Mouse (Mus musculus): ENCODE results near the gene Ahnak. TPM values are rescaled to one million over a fixed set of nuclear protein-coding genes. Genes with fewer than 3 reads are reported as not detected.

Gene Ahnak
- 21.6 and 22.2 TPM in 2 replicates for polyA plus RNA-seq (2014; fragmentation: Nextera tagmentation; extraction: Ambion mirVana)

DNA sequence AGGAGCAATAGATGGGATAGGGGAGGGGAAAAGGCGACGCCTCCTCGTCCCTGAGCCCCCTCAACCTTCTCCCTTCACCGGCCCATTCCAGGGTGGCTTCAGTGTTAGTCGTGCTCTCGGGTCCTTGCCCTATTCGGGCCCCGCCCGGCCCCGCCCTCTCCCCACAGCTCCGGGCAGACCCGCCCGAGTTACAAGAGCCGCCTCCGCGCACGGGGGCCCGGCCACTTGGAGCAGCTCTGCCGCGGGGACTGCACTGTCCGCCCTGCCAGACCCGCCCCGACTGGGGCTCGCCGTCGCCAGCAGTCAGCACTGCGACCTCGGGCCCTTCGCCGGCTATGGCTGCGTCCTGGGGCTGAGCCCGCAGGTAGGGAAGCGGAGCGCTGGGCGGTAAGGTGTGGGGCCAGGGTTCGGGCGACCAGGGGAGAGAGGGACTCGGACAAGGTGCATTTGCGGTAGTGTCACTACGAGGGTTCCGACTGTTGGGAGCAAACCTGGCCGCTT, at the start of gene Ahnak:
Ahnak (plus strand) TSS at position 219 of the 501 bp plus-strand sequence.
- Histone ChIP-seq H3K4me3 (ENCODE audit: low read depth, low read length) (peak within 1 kb of the TSS; percentile 75), H3K27me3 (replicated peaks; ENCODE audit: control insufficient read depth, insufficient read depth, low read length) (no peaks in the 10 kb centered on the region), H3K9me3 (ENCODE audit: control insufficient read depth, low read length) (no peaks in the 10 kb centered on the region), H3K4me2 (ENCODE audit: low read length) (peak within 1 kb of the TSS; percentile 68), H3K9ac (ENCODE audit: low read length) (peak within 1 kb of the TSS; percentile 82), H3K27ac (ENCODE audit: low read depth) (peak within 1 kb of the TSS; percentile 93), H3K4me1 (replicated peaks; ENCODE audit: control insufficient read depth, insufficient read depth, low read length) (peaks cover 57% of the 10 kb centered on the region), H3K36me3 (ENCODE audit: control insufficient read depth, insufficient read depth, low read length) (no peaks in the 10 kb centered on the region)
- peak; percentile 67 for ATAC-seq (replicated peaks; ENCODE audit: low FRiP score, low TSS enrichment, low read depth)
- under 1% methylated on average over 41 of the region's 42 CpGs for WGBS
- DNase-seq (ENCODE audit: low spot score), result peak; percentile 82

DNA sequence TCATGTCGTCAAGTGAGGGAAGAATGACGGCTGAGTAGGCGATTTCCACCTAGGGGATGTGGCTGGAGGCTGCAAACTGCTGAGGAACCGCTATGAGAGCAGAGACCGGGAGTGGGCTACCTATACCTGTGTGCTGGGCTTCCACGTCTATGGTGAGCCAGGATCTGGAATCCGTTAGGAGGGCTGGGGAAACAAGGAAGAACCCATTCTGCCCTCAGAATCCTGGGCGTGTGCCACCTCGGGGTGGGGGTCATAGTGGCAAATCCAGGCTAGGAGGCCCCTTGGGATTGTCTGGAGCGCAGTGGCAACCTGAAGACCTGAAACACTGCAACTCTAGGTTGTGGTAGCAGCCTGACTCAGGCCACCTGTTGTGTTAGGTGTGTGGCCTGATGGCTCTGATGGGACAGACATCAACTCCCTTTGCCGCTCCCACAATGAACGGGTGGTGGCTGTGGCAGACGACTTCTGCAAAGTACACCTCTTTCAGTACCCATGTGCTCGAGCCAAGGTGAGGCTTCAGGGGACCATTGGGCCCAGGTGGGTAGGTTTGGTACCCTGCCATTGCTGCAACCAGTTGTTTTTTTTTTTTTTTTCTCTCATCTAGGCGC, 48.5 kb upstream of the Ahnak start:
- no peak overlapping the region for H3K27ac ChIP-seq (ENCODE audit: low read depth)
- 80% methylated on average over 15 of the region's 15 CpGs for WGBS

DNA sequence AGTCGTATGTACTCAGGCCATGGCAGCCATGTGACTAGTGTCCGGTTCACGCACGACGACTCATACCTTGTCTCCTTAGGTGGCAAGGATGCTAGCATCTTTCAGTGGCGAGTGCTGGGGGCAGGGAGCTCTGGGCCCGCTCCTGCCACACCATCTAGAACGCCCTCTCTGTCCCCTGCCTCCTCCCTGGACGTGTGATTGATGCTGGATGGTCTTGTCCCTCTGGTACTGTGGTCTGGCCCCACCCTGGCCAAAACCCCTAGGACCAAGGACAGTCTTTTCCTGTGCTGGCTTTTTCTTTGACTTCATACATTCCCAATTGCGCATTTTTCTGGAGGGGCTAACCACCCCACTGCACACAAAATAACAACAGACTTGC, 48.0 kb upstream of the Ahnak start:
- WGBS, result 30% methylated on average over 10 of the region's 10 CpGs
- H3K9ac ChIP-seq (ENCODE audit: low read length), result peak overlapping the region; percentile 99
- peak overlapping the region; percentile 98 for H3K27ac ChIP-seq (ENCODE audit: low read depth)
- H3K27me3 ChIP-seq (replicated peaks; ENCODE audit: control insufficient read depth, insufficient read depth, low read length), result no peaks in the 10 kb centered on the region
- no peak for DNase-seq (ENCODE audit: low spot score)
- peaks cover 26% of the 10 kb centered on the region for H3K4me1 ChIP-seq (replicated peaks; ENCODE audit: control insufficient read depth, insufficient read depth, low read length)
- H3K36me3 ChIP-seq (ENCODE audit: control insufficient read depth, insufficient read depth, low read length), result peaks cover 48% of the 10 kb centered on the region
- ATAC-seq (replicated peaks; ENCODE audit: low FRiP score, low TSS enrichment, low read depth), result peak; percentile 9
- no peaks in the 10 kb centered on the region for H3K9me3 ChIP-seq (ENCODE audit: control insufficient read depth, low read length)
- H3K4me3 ChIP-seq (ENCODE audit: low read depth, low read length), result peak overlapping the region; percentile 98
- H3K4me2 ChIP-seq (ENCODE audit: low read length), result peak overlapping the region; percentile 75

More for the DNA sequence above, 48.5 kb upstream of the Ahnak start:
- Histone ChIP-seq H3K4me1 (replicated peaks; ENCODE audit: control insufficient read depth, insufficient read depth, low read length) (peaks cover 26% of the 10 kb centered on the region), H3K27me3 (replicated peaks; ENCODE audit: control insufficient read depth, insufficient read depth, low read length) (no peaks in the 10 kb centered on the region), H3K9me3 (ENCODE audit: control insufficient read depth, low read length) (no peaks in the 10 kb centered on the region), H3K36me3 (ENCODE audit: control insufficient read depth, insufficient read depth, low read length) (peaks cover 46% of the 10 kb centered on the region), H3K4me3 (ENCODE audit: low read depth, low read length) (0 out of 2 replicates have a peak overlapping the region, but pooled peaks have one; percentile 98), H3K4me2 (ENCODE audit: low read length) (peak overlapping the region; percentile 75), H3K9ac (ENCODE audit: low read length) (peak overlapping the region; percentile 99)
- ATAC-seq (replicated peaks; ENCODE audit: low FRiP score, low TSS enrichment, low read depth), result no peak
- no peak for DNase-seq (ENCODE audit: low spot score)

DNA sequence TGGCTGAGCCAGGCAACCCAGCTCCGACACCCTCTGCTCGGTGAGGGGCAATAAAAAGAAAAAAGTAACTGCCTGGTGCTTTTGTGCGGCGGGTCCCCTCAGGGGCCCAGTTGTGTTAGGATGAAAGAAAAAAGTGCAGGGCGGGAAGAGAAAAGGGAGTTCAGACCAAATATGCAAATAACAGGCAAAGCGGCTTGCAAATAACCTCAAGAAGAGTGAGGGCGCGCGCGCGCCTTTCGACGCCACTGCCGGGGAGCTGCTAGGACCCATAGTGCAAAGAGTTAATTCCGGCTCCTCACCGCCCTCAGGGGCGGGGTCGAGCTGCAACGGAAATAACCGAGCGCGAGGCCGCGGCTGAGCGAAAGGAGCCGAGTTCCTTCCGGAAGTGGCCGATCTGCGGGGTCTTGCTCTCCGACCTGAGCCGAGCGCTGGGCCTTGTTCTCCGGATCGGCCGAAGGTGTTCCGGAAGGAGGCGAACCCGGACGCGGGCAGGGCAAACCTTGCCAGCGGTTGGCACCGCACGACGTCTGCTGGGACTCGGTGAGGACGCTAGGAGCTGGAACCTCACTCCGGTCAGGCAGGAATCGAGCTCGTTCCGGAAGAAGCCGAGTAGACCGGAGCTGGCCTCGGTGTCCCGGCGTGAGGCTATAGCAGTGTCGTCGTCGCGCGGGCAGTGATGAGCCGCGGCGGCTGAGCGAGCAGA, 47.4 kb upstream of the Ahnak start, which contains the start of gene Mta2:
Mta2 (plus strand) TSS at position 361 of the 703 bp plus-strand sequence.
- DNase-seq (ENCODE audit: low spot score) (peak; percentile 97), ATAC-seq (replicated peaks; ENCODE audit: low FRiP score, low TSS enrichment, low read depth) (peak; percentile 91)
- H3K4me2 ChIP-seq (ENCODE audit: low read length), result peak within 1 kb of the TSS; percentile 75
- under 1% methylated on average over 64 of the region's 64 CpGs for WGBS
- H3K9ac ChIP-seq (ENCODE audit: low read length), result peak within 1 kb of the TSS; percentile 99
- H3K9me3 ChIP-seq (ENCODE audit: control insufficient read depth, low read length), result no peaks in the 10 kb centered on the region
- peak within 1 kb of the TSS; percentile 98 for H3K4me3 ChIP-seq (ENCODE audit: low read depth, low read length)
- H3K36me3 ChIP-seq (ENCODE audit: control insufficient read depth, insufficient read depth, low read length), result peaks cover 48% of the 10 kb centered on the region
- peaks cover 26% of the 10 kb centered on the region for H3K4me1 ChIP-seq (replicated peaks; ENCODE audit: control insufficient read depth, insufficient read depth, low read length)
- H3K27ac ChIP-seq (ENCODE audit: low read depth), result peak within 1 kb of the TSS; percentile 98
- H3K27me3 ChIP-seq (replicated peaks; ENCODE audit: control insufficient read depth, insufficient read depth, low read length), result no peaks in the 10 kb centered on the region

DNA sequence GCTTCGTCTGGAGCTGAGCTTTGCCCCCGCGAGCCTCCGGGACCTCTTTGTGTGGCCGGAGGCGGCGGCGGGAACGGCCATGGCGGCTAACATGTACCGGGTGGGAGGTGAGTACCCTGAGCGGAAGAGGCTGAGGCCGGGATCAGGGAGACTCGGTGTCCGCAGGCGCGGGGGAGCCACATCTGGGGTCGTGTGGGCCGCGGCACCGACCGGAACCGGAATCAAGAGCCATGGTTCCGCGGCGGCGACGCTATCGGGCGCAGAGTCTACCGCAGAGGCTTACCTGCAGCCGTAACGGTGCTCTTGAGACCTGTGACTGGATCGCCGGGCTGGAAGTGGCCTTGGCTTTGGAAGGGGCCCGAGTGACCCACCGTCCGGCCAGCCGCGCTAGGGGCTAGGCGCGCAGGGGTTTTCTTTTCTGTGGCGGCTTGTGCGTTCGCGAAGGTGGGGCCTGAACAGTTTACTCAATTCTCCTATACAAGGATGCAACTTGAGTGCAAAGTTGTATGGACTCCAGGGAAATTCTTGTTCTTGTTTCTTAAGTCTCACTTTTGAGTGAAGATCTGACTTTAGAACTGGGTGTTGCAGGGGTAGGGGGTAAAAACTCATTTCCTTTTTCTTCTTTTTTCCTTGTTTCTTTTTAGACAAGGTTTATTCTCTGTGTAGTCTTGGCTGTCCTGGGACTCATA, 46.7 kb upstream of the Ahnak start:
- no peak for DNase-seq (ENCODE audit: low spot score)
- Histone ChIP-seq H3K9ac (ENCODE audit: low read length) (peak overlapping the region; percentile 99), H3K27ac (ENCODE audit: low read depth) (peak overlapping the region; percentile 98), H3K4me1 (replicated peaks; ENCODE audit: control insufficient read depth, insufficient read depth, low read length) (peaks cover 26% of the 10 kb centered on the region), H3K27me3 (replicated peaks; ENCODE audit: control insufficient read depth, insufficient read depth, low read length) (no peaks in the 10 kb centered on the region), H3K4me3 (ENCODE audit: low read depth, low read length) (peak overlapping the region; percentile 98), H3K9me3 (ENCODE audit: control insufficient read depth, low read length) (no peaks in the 10 kb centered on the region), H3K36me3 (ENCODE audit: control insufficient read depth, insufficient read depth, low read length) (peaks cover 47% of the 10 kb centered on the region), H3K4me2 (ENCODE audit: low read length) (peak overlapping the region; percentile 75)
- ATAC-seq (replicated peaks; ENCODE audit: low FRiP score, low TSS enrichment, low read depth), result peak; percentile 59
- under 1% methylated on average over 44 of the region's 46 CpGs for WGBS

DNA sequence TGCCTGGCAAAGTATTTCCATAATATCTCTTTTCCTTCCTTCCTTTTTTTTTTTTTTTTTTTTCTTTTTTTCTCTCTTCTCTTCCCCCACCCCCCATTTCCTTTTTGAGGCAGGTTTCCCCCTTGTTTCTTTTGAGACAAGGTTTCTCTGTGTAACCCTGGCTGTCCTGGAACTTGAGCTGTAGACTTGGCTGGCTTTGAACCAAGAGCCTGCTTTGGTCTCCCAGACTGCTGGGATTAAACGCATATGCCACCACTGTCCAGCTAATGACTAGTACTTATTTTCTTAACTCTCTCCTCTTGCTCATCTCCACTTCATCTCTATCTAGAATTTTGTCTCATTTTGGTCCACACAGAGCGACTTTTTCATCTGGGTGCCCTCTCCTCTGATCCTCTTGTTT, 46.0 kb upstream of the Ahnak start:
- Histone ChIP-seq H3K4me3 (ENCODE audit: low read depth, low read length) (peak overlapping the region; percentile 98), H3K27ac (ENCODE audit: low read depth) (peak overlapping the region; percentile 98; the same call in 1 of the 2 replicates), H3K9ac (ENCODE audit: low read length) (peak overlapping the region; percentile 99), H3K4me2 (ENCODE audit: low read length) (peak overlapping the region; percentile 75), H3K27me3 (replicated peaks; ENCODE audit: control insufficient read depth, insufficient read depth, low read length) (no peaks in the 10 kb centered on the region), H3K36me3 (ENCODE audit: control insufficient read depth, insufficient read depth, low read length) (peaks cover 47% of the 10 kb centered on the region), H3K9me3 (ENCODE audit: control insufficient read depth, low read length) (no peaks in the 10 kb centered on the region), H3K4me1 (replicated peaks; ENCODE audit: control insufficient read depth, insufficient read depth, low read length) (peaks cover 26% of the 10 kb centered on the region)
- ATAC-seq (replicated peaks; ENCODE audit: low FRiP score, low TSS enrichment, low read depth) (no peak), DNase-seq (ENCODE audit: low spot score) (no peak)
- 56% methylated on average over 2 of the region's 2 CpGs for WGBS

DNA sequence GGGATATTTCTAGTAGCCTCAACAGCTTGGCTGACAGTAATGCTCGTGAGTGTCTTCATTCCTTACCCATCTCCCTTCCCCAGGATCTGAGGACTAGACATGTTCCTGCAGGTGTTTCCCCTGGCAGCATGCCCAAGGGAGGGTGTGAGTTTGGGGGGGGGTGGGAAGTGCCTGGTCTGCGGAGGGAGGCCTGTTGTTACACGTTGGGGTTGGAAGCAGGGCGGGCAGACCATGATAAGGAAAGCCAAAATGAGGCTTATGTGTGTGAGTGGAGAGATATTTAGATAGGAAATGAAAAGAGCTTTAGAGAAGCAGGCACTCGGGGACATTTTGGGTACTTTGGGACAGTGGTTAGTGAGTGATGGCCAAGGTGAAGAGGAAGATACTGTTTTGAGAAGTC, 45.0 kb upstream of the Ahnak start:
- peak overlapping the region; percentile 6; the same call in 1 of the 2 replicates for H3K4me3 ChIP-seq (ENCODE audit: low read depth, low read length)
- ATAC-seq (replicated peaks; ENCODE audit: low FRiP score, low TSS enrichment, low read depth), result no peak
- H3K4me2 ChIP-seq (ENCODE audit: low read length), result peak overlapping the region; percentile 75
- peaks cover 48% of the 10 kb centered on the region for H3K36me3 ChIP-seq (ENCODE audit: control insufficient read depth, insufficient read depth, low read length)
- no peaks in the 10 kb centered on the region for H3K9me3 ChIP-seq (ENCODE audit: control insufficient read depth, low read length)
- no peak overlapping the region for H3K27ac ChIP-seq (ENCODE audit: low read depth)
- no peaks in the 10 kb centered on the region for H3K27me3 ChIP-seq (replicated peaks; ENCODE audit: control insufficient read depth, insufficient read depth, low read length)
- DNase-seq (ENCODE audit: low spot score), result no peak
- peaks cover 26% of the 10 kb centered on the region for H3K4me1 ChIP-seq (replicated peaks; ENCODE audit: control insufficient read depth, insufficient read depth, low read length)
- 43% methylated on average over 5 of the region's 5 CpGs for WGBS
- no peak overlapping the region for H3K9ac ChIP-seq (ENCODE audit: low read length)

DNA sequence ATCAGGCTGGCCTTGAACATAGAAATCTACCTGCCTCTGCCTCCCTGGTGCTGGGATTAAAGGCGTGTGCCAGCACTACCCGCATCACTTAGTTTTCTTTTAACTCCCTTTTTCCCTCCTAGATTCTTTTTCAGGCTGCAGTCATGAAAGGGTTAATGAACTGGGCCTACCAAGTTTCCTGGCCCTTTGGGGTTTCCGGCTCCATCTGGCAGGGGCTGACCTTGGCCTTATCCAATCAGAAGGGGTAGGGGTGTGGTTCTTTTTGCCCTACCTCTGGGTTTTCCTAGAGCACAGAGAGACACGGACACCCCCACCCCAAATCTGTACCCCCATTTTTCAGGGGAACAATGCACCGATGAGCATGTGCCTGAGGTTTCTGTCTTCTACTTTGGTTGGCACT, 44.3 kb upstream of the Ahnak start:
- 29% methylated on average over 5 of the region's 5 CpGs for WGBS

More for the DNA sequence above, 44.3 kb upstream of the Ahnak start:
- H3K27ac ChIP-seq (ENCODE audit: low read depth), result no peak overlapping the region
- H3K36me3 ChIP-seq (ENCODE audit: control insufficient read depth, insufficient read depth, low read length), result peaks cover 49% of the 10 kb centered on the region
- peak overlapping the region; percentile 75 for H3K4me2 ChIP-seq (ENCODE audit: low read length)
- H3K27me3 ChIP-seq (replicated peaks; ENCODE audit: control insufficient read depth, insufficient read depth, low read length), result no peaks in the 10 kb centered on the region
- peak overlapping the region; percentile 25; the same call in 1 of the 2 replicates for H3K9ac ChIP-seq (ENCODE audit: low read length)
- no peaks in the 10 kb centered on the region for H3K9me3 ChIP-seq (ENCODE audit: control insufficient read depth, low read length)
- peak; percentile 88 for DNase-seq (ENCODE audit: low spot score)
- no peak for ATAC-seq (replicated peaks; ENCODE audit: low FRiP score, low TSS enrichment, low read depth)
- peak overlapping the region; percentile 28 for H3K4me3 ChIP-seq (ENCODE audit: low read depth, low read length)
- H3K4me1 ChIP-seq (replicated peaks; ENCODE audit: control insufficient read depth, insufficient read depth, low read length), result peaks cover 26% of the 10 kb centered on the region
